Mouse (Mus musculus): ENCODE results near the gene Itprid2. TPM values are rescaled to one million over a fixed set of nuclear protein-coding genes. Genes with fewer than 3 reads are reported as not detected.
"Not testable (repeated sequence)": the region's sequence is repeated elsewhere in the genome, so short reads cannot be mapped to it uniquely, and the experiment has no call there.

The Itprid2 gene
- total RNA-seq (2021), result 10 to 100 TPM; 39.8 to 43.3 TPM

GRCm38 (mm10) chr2:79634528-79635400 lies at the start of gene Itprid2:
Gene Itprid2 (plus strand): TSS chr2:79635352.
- peak; percentile 92 to 93 for DNase-seq

- DNase-seq, result no peak
Observed at GRCm38 (mm10) chr2:79596177-79596576, 39.0 kb upstream of the Itprid2 start.

GRCm38 (mm10) chr2:79597090-79597489 lies 38.1 kb upstream of the Itprid2 start:
- DNase-seq, result no peak

GRCm38 (mm10) chr2:79601109-79601508 lies 34.0 kb upstream of the Itprid2 start:
- DNase-seq, result not testable (repeated sequence)

- no peak for DNase-seq
Observed at GRCm38 (mm10) chr2:79601691-79602116, 33.4 kb upstream of the Itprid2 start.

GRCm38 (mm10) chr2:79602306-79602705 lies 32.8 kb upstream of the Itprid2 start:
- no peak for DNase-seq

- no peak for DNase-seq
Observed at GRCm38 (mm10) chr2:79603363-79603762, 31.8 kb upstream of the Itprid2 start.

GRCm38 (mm10) chr2:79606033-79606432 lies 29.1 kb upstream of the Itprid2 start:
- no peak for DNase-seq

- DNase-seq, result no peak
Observed at GRCm38 (mm10) chr2:79607181-79607580, 28.0 kb upstream of the Itprid2 start.

GRCm38 (mm10) chr2:79608301-79609074 lies 26.7 kb upstream of the Itprid2 start:
- no peak for DNase-seq

- DNase-seq, result no peak
Observed at GRCm38 (mm10) chr2:79610894-79611293, 24.3 kb upstream of the Itprid2 start.

- DNase-seq, result no peak
Observed at GRCm38 (mm10) chr2:79618145-79618544, 17.0 kb upstream of the Itprid2 start.

- DNase-seq, result no peak
Observed at GRCm38 (mm10) chr2:79618614-79619568, 16.3 kb upstream of the Itprid2 start.

- DNase-seq, result no peak
Observed at GRCm38 (mm10) chr2:79623256-79623655, 11.9 kb upstream of the Itprid2 start.

- DNase-seq, result no peak
Observed at GRCm38 (mm10) chr2:79627624-79628023, 7.5 kb upstream of the Itprid2 start.

- DNase-seq, result no peak
Observed at GRCm38 (mm10) chr2:79630231-79630630, 4.9 kb upstream of the Itprid2 start.

GRCm38 (mm10) chr2:79635426-79636291 lies 507 bp downstream of the Itprid2 start:
- DNase-seq, result peak; percentile 69 to 73

- no peak for DNase-seq
Observed at GRCm38 (mm10) chr2:79638924-79639323, 3.8 kb downstream of the Itprid2 start.

GRCm38 (mm10) chr2:79646237-79646688 lies 11.1 kb downstream of the Itprid2 start:
- no peak for DNase-seq

- DNase-seq, result no peak
Observed at GRCm38 (mm10) chr2:79647094-79647493, 11.9 kb downstream of the Itprid2 start.

- no peak for DNase-seq
Observed at GRCm38 (mm10) chr2:79647728-79648127, 12.6 kb downstream of the Itprid2 start.
